Mouse (Mus musculus): ENCODE measurements around the gene Nfia. TPM values are rescaled to one million over a fixed set of nuclear protein-coding genes. Genes with fewer than 3 reads are reported as not detected.

Gene Nfia
- polyA plus RNA-seq, 1 experiment: 1.4 TPM

DNA sequence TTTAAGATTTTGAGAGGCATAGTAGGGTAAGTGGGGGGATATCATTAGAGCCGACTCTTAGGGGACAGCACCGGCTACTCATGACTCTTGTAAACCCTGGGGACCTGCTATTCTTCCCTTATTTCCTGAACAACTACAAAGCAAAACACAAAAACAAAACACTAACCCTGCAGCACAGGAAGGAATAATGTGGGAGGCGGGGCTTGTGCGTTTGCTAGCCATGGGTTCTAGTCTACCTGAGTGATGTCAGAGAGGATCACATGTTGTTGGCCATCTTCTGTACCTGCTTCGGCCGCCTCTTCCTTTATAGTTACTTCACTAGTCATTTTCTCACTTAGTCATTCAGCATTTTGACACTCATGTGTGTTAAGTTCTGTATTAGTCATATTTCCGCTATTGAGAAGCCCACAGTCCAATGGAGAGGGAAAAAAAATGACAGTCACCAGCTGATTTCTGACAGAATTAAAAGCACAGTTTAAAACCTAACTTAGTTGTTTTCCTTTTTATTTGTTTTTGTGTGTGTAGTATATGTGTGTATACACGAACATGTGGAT, 88.3 kb downstream of the Nfia start:
- Histone ChIP-seq H3K27ac (ENCODE audit: insufficient read depth, low read length) (no peak overlapping the region), H3K9ac (ENCODE audit: low read depth, poor library complexity, severe bottlenecking) (no peak overlapping the region), H3K27me3 (ENCODE audit: control insufficient read depth, insufficient read depth, low read length, poor library complexity, severe bottlenecking) (no peaks in the 10 kb centered on the region), H3K4me1 (ENCODE audit: control insufficient read depth, insufficient read depth, low read length) (no peaks in the 10 kb centered on the region), H3K36me3 (ENCODE audit: control insufficient read depth, insufficient read depth, low read length, poor library complexity, severe bottlenecking) (no peaks in the 10 kb centered on the region), H3K9me3 (replicated peaks; ENCODE audit: control insufficient read depth, insufficient read depth, low read length, poor library complexity, severe bottlenecking) (no peaks in the 10 kb centered on the region), H3K4me3 (ENCODE audit: low read depth, low read length) (no peak overlapping the region)
- no peak for TF ChIP-seq EP300 (IDR thresholded peaks at IDR 0.05; ENCODE audit: insufficient read depth, low read depth, low read length)
- TF ChIP-seq CTCF (IDR thresholded peaks at IDR 0.05; ENCODE audit: low read depth, low read length): no peak
- TF ChIP-seq POLR2A (IDR thresholded peaks at IDR 0.05; ENCODE audit: insufficient read depth, low read length): no peak

DNA sequence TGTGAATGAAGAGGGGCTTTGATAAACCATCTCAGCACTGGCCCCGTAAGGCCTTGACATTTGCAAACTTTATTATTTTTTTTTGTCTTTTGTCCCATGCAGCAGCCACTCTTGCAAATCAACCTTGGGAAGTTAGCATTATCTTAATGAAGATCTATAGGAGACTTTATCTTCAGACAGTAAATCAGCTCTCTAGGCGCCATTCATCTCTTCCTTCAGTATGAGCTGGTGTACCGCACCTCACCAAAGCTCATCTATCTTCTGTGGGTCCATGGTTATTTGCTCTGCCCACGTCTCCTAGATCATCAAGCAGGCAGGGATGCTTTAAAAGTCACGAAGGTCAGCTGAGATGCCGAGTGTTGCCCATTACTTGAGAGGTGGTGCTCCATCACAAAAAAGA, 89.8 kb downstream of the Nfia start:
- no peak overlapping the region for H3K27ac ChIP-seq (ENCODE audit: insufficient read depth, low read length)
- H3K27me3 ChIP-seq (ENCODE audit: control insufficient read depth, insufficient read depth, low read length, poor library complexity, severe bottlenecking): no peaks in the 10 kb centered on the region
- H3K9ac ChIP-seq (ENCODE audit: low read depth, poor library complexity, severe bottlenecking): no peak overlapping the region
- H3K4me1 ChIP-seq (ENCODE audit: control insufficient read depth, insufficient read depth, low read length): no peaks in the 10 kb centered on the region
- no peaks in the 10 kb centered on the region for H3K9me3 ChIP-seq (replicated peaks; ENCODE audit: control insufficient read depth, insufficient read depth, low read length, poor library complexity, severe bottlenecking)
- no peak for TF ChIP-seq POLR2A (IDR thresholded peaks at IDR 0.05; ENCODE audit: insufficient read depth, low read length)
- TF ChIP-seq CTCF (IDR thresholded peaks at IDR 0.05; ENCODE audit: low read depth, low read length): no peak
- TF ChIP-seq EP300 (IDR thresholded peaks at IDR 0.05; ENCODE audit: insufficient read depth, low read depth, low read length): no peak
- no peak overlapping the region for H3K4me3 ChIP-seq (ENCODE audit: low read depth, low read length)
- no peaks in the 10 kb centered on the region for H3K36me3 ChIP-seq (ENCODE audit: control insufficient read depth, insufficient read depth, low read length, poor library complexity, severe bottlenecking)

DNA sequence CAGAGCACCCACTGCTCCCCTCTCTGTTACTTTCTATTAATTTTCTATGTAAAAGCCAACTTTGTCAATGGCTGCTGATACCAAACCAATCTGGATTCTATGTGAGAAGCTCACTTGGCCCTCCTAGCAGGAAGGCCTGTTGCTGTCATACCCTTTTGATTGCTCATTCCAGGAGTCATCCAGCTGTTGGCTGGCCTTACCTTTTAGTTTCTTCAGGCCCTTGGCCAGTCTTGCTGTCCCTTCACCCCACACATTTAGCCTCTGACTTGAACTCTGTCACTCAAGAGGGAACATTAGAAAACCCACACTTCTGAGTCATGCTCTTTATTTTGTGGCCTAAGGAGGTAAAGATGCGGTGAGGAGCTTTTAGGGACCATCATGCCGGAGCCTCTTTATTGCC, 91.7 kb downstream of the Nfia start:
- no peak overlapping the region for H3K9ac ChIP-seq (ENCODE audit: low read depth, poor library complexity, severe bottlenecking)
- H3K27me3 ChIP-seq (ENCODE audit: control insufficient read depth, insufficient read depth, low read length, poor library complexity, severe bottlenecking): no peaks in the 10 kb centered on the region
- TF ChIP-seq POLR2A (IDR thresholded peaks at IDR 0.05; ENCODE audit: insufficient read depth, low read length): no peak
- TF ChIP-seq CTCF (IDR thresholded peaks at IDR 0.05; ENCODE audit: low read depth, low read length): no peak
- TF ChIP-seq EP300 (IDR thresholded peaks at IDR 0.05; ENCODE audit: insufficient read depth, low read depth, low read length): no peak
- no peaks in the 10 kb centered on the region for H3K36me3 ChIP-seq (ENCODE audit: control insufficient read depth, insufficient read depth, low read length, poor library complexity, severe bottlenecking)
- no peak overlapping the region for H3K4me3 ChIP-seq (ENCODE audit: low read depth, low read length)
- no peaks in the 10 kb centered on the region for H3K9me3 ChIP-seq (replicated peaks; ENCODE audit: control insufficient read depth, insufficient read depth, low read length, poor library complexity, severe bottlenecking)
- no peaks in the 10 kb centered on the region for H3K4me1 ChIP-seq (ENCODE audit: control insufficient read depth, insufficient read depth, low read length)
- H3K27ac ChIP-seq (ENCODE audit: insufficient read depth, low read length): no peak overlapping the region

GRCm38 (mm10) chr4:97865410-97865953, 92.9 kb downstream of the Nfia start:
- no peaks in the 10 kb centered on the region for H3K4me1 ChIP-seq (ENCODE audit: control insufficient read depth, insufficient read depth, low read length)
- H3K36me3 ChIP-seq (ENCODE audit: control insufficient read depth, insufficient read depth, low read length, poor library complexity, severe bottlenecking): no peaks in the 10 kb centered on the region
- H3K4me3 ChIP-seq (ENCODE audit: low read depth, low read length): no peak overlapping the region
- TF ChIP-seq EP300 (IDR thresholded peaks at IDR 0.05; ENCODE audit: insufficient read depth, low read depth, low read length) (no peak), POLR2A (IDR thresholded peaks at IDR 0.05; ENCODE audit: insufficient read depth, low read length) (no peak), CTCF (IDR thresholded peaks at IDR 0.05; ENCODE audit: low read depth, low read length) (no peak)
- no peak overlapping the region for H3K9ac ChIP-seq (ENCODE audit: low read depth, poor library complexity, severe bottlenecking)
- no peaks in the 10 kb centered on the region for H3K9me3 ChIP-seq (replicated peaks; ENCODE audit: control insufficient read depth, insufficient read depth, low read length, poor library complexity, severe bottlenecking)
- H3K27me3 ChIP-seq (ENCODE audit: control insufficient read depth, insufficient read depth, low read length, poor library complexity, severe bottlenecking): no peaks in the 10 kb centered on the region
- no peak overlapping the region for H3K27ac ChIP-seq (ENCODE audit: insufficient read depth, low read length)

DNA sequence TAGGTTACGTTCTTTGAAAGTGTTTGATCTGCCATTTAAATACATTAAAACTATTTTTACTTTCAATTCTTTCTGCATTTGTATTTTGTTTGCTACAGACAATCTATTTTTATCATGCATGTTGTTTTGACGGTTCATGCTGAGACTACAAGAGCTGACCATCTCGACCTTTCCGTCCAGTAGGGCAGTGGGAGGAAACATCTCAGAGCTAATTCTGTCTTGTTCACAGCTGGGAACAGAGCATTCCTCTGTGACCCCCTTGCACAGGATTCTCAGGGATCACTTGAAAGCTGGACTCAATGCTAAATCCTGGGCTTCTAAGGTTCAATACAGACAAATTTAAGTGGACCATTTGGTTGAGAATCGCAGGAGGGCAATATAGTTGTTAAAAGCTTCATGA, 93.9 kb downstream of the Nfia start:
- H3K27ac ChIP-seq (ENCODE audit: insufficient read depth, low read length): no peak overlapping the region
- no peaks in the 10 kb centered on the region for H3K4me1 ChIP-seq (ENCODE audit: control insufficient read depth, insufficient read depth, low read length)
- H3K9ac ChIP-seq (ENCODE audit: low read depth, poor library complexity, severe bottlenecking): no peak overlapping the region
- no peaks in the 10 kb centered on the region for H3K27me3 ChIP-seq (ENCODE audit: control insufficient read depth, insufficient read depth, low read length, poor library complexity, severe bottlenecking)
- H3K4me3 ChIP-seq (ENCODE audit: low read depth, low read length): no peak overlapping the region
- H3K9me3 ChIP-seq (replicated peaks; ENCODE audit: control insufficient read depth, insufficient read depth, low read length, poor library complexity, severe bottlenecking): no peaks in the 10 kb centered on the region
- H3K36me3 ChIP-seq (ENCODE audit: control insufficient read depth, insufficient read depth, low read length, poor library complexity, severe bottlenecking): no peaks in the 10 kb centered on the region
- TF ChIP-seq CTCF (IDR thresholded peaks at IDR 0.05; ENCODE audit: low read depth, low read length) (no peak), EP300 (IDR thresholded peaks at IDR 0.05; ENCODE audit: insufficient read depth, low read depth, low read length) (no peak), POLR2A (IDR thresholded peaks at IDR 0.05; ENCODE audit: insufficient read depth, low read length) (no peak)

- no peak overlapping the region for H3K4me3 ChIP-seq (ENCODE audit: low read depth, low read length)
- TF ChIP-seq CTCF (IDR thresholded peaks at IDR 0.05; ENCODE audit: low read depth, low read length): no peak
- no peak for TF ChIP-seq POLR2A (IDR thresholded peaks at IDR 0.05; ENCODE audit: insufficient read depth, low read length)
- no peak for TF ChIP-seq EP300 (IDR thresholded peaks at IDR 0.05; ENCODE audit: insufficient read depth, low read depth, low read length)
- no peaks in the 10 kb centered on the region for H3K4me1 ChIP-seq (ENCODE audit: control insufficient read depth, insufficient read depth, low read length)
- H3K27me3 ChIP-seq (ENCODE audit: control insufficient read depth, insufficient read depth, low read length, poor library complexity, severe bottlenecking): no peaks in the 10 kb centered on the region
- no peak overlapping the region for H3K9ac ChIP-seq (ENCODE audit: low read depth, poor library complexity, severe bottlenecking)
- H3K27ac ChIP-seq (ENCODE audit: insufficient read depth, low read length): no peak overlapping the region
- H3K36me3 ChIP-seq (ENCODE audit: control insufficient read depth, insufficient read depth, low read length, poor library complexity, severe bottlenecking): no peaks in the 10 kb centered on the region
- no peaks in the 10 kb centered on the region for H3K9me3 ChIP-seq (replicated peaks; ENCODE audit: control insufficient read depth, insufficient read depth, low read length, poor library complexity, severe bottlenecking)
Observed at GRCm38 (mm10) chr4:97868307-97868937, 95.9 kb downstream of the Nfia start.
